Mouse (Mus musculus): ENCODE data around the gene Gm20388.
A peak's percentile ranks its signal among the peaks of the same experiment; 100 is the strongest.

The Gm20388 gene

DNA sequence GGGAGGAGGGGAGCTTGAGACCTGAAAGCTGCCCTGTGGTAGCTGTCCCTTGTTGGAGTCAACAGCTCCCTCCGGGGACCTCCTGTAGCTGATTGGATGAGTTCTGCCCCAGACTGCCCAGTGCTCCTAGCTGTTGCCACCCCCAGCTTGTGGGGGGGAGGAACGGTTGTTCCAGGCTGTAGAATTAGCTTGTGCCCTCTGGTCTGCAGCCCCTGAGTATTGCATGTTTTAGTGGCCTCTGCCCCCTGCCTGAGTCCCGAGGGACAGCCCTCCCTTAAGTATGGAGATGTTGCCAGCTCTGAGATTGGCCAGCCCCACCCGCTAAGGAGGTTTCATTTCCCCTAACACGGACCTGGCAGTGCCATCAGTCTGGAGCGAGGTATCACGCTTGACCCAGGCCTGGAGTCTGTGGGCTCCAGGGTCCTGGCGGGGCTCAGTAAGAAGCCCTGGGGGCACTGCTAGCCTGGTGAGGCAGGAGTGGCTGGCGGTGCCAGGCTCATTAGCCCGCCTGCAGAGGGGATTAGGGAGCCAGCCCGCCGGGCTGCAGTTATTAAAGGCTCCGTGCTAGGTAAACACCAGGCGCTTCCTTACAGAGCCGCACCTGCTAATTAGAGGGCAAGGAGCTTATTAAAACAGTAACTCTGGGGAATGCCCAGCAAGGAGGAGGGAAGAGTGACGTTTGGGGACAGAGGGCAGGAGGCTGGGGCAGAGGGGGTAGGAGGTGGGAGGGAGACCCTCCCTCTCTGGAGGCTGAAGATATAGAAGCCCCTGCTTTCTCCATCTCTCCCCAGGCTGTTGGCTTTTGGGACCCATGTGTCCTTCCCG, 424.8 kb downstream of the Gm20388 start:
- peak; percentile 73 for DNase-seq (ENCODE audit: extremely low spot score)

DNA sequence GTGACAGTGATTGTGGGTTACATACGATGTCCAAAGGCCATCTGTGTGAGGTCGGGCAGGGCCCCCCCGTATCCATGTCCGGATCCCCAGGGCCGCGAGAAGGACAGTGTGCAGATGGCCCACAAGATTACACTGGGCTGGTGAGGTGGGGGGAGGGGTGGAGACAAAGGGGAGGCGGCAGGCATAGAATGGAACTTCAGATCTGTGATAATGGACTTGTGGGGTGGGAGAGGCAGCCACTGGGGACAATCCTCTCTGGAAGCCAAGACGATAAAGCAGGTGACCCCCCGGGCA, 425.4 kb downstream of the Gm20388 start:
- DNase-seq (ENCODE audit: extremely low spot score), result peak; percentile 77

DNA sequence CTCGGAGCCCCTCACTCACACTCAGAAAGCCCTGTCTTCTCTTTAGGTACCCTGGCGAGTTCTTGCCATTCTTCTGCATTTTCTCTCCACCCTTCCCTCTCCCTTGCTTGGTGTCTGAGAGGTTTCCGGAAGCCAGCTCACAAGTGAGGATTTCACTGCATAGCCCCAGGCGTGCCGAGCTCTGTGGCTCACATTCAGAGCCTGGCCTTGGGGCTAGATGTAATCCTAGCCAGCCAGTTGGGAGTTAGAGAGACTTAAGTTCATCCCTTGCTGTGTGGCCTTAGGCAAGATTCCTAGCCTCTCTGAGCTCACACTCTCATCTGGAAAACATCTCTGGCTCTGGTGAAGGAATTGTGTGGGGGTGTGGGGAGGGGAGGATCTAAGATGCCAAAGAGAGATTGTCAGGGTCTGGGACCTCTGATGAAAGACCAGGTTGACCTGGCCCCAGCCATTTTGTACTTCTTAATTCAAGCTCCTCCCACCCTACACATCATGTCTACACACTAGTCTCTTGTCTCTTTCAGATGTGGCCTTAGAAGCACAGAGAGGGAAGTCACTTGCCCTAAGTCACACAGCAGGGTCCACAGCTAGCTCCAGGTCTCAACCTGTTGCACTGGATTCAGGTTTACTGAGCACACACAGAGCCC, 426.4 kb downstream of the Gm20388 start:
- DNase-seq (ENCODE audit: extremely low spot score), result no peak

DNA sequence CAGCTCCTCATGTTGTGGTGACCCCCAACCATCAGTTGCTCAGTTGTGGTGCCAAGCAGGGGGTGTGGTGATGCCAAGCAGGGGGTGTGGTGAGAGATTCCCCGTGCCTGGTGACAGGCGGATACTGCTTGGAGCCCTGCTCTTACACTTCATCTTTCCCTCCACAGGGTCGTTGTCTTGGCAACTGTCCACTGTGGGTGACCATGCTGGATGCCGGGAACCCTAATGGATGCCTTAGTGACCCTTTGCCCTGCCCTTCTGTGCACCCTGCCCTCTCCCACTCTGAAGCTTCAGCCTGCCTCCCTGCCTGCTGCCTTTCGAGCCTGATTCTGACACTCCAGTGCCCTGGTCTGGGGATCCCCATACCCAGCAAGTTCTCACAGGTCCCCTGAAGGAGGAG, 427.0 kb downstream of the Gm20388 start:
- DNase-seq (ENCODE audit: extremely low spot score), result no peak

DNA sequence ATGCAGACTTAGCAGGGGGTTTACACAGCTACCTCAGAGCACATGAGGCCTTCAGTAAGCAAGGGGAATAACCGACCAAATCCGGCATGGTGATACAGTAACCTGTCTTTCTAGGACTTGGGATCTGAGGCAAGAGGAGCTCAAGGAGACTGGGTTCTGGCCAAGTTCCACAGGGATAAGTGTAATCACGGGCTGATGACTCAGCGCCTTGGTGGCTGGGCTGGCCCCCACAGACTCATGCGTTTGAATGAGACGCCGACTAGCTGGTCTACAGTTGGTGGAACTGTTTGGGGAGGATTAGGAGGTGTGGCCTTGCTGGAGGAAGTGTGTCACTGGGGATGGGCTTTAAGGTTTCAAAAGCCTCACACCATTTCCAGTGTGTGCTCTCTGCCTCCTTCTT, 428.0 kb downstream of the Gm20388 start:
- DNase-seq (ENCODE audit: extremely low spot score), result no peak

DNA sequence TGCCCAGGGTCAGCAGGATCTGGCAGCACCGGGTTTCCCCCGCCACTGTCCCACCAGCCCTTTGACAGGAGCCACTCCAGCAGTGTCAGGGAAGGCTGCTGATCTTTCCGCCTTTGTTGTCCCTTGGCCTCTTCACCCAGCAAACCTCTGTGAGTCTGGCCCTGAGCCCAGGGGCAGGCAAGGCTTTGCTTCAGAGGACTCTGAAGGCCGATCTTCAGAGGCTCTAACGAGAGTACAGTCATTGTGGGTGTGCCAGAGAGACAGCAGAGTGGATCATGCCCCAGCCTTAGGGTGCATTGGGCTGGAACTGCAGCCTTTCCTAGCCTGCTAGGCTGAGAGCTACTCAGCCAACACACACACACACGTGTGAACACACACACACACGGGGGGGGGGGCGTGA, 429.1 kb downstream of the Gm20388 start:
- no peak for DNase-seq (ENCODE audit: extremely low spot score)

DNA sequence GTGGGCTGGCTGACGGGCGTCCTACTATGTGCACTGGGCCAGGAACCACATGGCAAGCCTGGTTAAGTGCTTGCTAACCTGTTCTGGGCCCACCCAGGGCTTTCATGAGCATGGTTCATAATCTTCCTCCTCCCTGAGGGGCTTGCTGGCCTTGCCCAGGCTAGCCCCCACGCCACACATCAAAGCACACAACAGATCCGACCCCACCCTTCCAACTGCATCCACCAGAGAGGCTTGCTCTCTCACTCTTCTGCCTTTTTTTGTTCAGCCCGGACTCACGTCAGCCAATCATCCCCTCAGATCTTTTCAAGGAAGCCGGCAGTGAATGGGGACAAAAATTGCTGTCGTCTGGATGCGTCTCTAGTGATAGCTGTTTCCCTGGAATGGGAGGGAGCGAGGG, 430.5 kb downstream of the Gm20388 start:
- DNase-seq (ENCODE audit: extremely low spot score), result no peak

DNA sequence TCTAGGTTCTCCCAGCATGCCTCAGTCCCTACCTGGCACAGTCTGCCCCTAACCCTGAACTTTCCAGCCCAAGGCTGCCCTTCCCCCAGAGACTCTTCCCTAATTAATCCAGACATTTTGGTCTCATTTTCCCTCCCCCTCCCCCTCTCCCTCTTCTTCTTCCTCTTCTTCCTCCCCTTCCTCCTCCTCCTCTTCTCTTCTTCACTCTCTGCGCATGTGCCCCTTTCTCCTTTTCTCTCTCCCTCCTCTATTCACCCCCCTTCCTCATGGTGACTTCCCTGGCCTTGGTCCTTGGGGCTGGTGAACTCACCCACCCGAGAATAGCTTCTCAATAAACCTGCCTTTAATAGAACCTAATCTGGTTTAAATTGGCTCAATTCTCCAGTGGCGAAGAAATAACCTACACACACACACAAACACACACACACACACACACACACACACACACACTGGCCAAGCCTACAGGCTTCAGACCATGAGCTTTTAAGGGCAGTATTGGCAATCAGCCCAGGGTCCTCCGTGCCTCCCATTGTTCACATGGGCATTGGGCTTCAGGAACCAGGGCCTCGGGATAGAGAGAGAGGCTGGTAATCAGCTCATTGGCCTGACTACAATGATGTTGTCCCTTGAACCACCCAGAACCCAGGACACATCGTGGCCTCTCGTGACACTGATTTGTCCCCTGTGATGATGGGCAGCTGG, 432.4 kb downstream of the Gm20388 start:
- no peak for DNase-seq (ENCODE audit: extremely low spot score)

DNA sequence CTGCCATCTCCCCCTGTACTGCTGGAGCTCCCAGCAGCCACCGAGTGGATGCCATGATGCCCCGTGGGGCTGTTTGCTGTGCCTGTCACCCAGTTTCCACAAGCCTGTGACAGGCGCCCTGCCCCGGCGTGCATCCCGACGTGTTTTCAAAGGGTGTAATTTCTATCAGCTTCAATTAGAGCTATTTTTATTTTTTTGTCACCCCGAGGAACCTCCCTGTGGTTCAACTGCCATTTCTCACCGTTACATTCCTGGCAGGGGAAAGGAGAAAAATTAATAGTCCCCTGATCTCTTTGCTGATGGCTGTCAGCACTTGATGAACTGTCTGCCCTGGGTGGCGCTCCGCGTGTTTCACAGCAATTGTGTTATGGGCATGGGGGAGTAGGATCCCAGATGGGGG, 432.9 kb downstream of the Gm20388 start:
- no peak for DNase-seq (ENCODE audit: extremely low spot score)

DNA sequence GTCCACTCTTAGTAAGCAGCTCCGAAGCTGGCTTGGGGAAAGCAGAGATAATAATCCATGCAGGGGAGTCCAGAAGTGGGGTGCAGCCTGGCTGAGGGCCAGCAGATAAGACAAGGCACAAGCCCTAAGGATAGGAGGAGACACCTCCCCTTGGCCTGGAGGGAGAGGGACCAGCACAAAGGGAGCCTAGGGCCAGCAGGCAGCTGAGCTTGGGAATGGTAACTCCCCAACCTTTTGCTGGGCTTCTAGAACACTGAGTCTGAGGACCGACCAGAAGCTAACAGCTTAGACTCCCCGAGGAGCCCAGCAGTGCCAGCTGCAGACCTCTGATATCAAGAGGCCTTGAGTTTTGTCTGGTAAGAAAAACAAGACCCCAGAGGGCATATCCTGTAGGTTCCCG, 433.5 kb downstream of the Gm20388 start:
- DNase-seq (ENCODE audit: extremely low spot score), result no peak

DNA sequence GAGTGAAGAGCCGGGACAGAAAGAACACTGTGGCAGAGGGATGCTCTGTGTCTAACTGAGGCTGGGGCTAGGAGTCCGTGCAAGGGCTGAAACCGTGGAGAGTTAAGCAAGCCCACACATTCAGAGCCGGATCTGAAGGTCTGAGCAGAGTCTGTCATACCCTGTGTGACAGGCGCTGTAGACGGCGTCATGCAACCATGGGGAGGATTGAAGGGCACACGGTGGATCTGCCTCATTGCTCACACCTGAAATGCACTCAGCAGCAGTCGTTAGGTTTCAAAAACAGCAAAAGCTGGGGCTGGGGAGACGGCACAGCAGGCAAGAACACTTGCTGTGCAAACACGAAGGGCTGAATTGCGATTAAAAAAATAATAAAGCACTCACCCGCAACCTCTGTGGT, 433.9 kb downstream of the Gm20388 start:
- no peak for DNase-seq (ENCODE audit: extremely low spot score)

DNA sequence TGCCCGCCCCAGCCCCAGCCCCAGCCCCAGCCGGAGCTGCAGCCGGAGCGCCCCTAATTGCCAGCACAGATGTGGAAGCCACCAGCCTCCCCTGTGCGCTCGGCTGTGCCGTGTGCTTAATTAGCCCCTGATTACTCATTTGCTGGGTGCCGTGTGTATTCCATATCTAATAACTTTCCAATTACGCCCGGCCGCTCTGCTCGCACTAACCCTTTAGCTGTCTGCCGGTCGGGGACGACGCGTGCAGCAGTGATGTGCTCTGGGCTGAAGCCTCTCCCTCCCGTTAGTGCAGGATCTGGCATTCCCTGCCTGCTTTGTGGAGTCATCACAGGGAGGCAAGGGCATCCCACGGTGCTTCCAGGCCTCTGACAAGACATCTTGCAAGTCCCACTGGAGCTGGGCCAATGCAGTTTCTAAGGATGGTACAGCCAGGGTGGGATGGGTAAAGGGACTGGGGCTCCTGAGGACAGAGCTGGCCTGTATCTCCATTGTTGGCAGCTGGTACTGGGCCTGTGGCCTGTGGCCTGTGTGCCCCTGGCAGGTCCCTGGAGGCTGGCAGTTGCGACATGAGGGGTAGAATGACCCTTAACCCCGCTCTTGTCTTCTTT, 437.2 kb downstream of the Gm20388 start:
- DNase-seq (ENCODE audit: extremely low spot score), result no peak

DNA sequence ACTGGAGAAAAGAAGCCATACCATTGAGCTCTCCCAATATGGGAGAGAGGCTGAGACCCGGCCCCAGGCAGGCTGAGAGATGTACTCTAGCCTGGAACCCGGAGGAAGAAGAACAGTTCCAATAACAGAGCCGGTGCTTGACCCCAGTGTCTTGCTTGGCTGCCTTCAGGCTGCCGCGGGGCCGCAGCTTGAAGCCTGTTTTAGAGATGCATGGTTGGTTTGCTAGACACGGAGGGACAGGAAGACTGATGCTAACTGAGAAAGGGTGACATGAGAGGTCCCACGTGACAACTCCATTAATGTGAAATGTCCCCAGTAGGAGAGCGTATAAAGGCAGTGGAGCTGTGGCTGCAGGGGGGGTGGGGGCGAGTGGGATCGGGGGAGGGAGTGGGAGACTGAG, 438.3 kb downstream of the Gm20388 start:
- DNase-seq (ENCODE audit: extremely low spot score), result no peak

DNA sequence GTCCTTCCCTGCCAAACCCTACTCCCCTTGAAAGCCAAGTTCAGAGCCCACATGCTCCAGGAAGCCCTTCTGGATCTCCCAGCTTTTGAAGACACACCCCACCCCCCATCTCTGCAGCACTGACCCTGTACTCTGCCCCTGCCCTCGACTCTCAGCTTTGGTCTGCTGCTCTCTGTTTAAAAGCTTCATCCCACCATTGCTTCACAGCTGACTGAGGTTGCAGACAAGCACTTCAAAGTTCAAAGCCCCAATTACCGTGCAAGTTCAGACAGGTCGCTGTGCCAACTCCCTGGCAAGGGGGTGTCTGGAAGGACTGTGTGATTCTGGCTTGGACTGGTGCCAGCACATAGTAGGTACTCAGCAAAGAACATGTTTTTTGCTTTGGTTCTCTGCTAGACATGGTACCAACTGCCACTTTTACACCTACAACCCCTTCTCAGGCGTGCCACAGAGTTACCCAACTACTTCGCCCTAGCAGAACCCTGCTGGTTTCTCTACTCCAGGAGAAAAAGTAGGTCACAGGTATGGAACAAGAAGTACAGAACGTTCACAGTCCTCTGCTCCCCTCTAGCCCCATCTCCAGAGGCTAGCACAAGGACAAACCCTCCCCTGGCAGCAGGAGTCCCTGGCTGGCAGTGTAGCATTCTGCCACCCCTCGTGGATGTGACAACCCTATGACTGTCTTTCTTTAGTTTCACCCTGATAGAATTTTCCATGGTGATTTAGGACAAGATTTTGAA, 440.9 kb downstream of the Gm20388 start:
- DNase-seq (ENCODE audit: extremely low spot score), result no peak

DNA sequence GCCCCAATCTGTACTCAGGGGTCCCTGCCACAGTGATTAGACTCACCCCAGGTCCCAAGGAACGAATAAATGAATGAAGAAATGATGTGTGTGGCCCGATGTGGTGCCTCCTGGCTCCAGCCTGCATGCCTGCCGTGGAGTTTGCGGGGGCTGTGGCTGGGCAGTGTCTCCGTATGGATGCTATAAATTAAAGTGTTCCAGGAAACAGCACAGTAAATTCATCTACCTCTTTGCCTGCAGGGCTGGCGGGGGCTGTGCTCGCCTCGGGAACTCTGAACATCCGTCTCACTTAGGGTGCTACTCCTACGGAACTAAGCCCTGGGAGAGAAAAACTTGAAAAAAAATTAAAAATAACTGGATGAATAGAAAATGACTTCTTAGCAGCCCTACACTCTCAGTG, 441.5 kb downstream of the Gm20388 start:
- DNase-seq (ENCODE audit: extremely low spot score), result no peak

DNA sequence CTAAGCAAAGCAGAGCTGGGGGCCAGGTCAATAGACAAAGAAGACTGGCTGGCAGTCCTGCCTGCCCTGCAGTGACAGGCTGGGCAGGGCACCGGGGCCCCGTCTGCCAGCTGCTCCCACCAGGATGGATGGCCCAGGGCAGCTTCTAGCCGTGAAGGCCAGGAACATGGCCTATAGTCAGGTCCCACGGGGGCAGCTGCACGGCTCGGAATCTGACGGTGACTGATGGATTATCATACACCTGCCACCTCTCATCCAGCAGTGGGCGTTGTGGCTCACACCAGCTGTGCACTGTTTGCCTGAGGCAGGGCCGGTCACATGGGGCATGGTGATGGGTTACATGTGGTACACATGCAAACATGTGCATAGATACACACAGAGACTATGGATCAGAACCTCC, 445.4 kb downstream of the Gm20388 start:
- no peak for DNase-seq (ENCODE audit: extremely low spot score)

DNA sequence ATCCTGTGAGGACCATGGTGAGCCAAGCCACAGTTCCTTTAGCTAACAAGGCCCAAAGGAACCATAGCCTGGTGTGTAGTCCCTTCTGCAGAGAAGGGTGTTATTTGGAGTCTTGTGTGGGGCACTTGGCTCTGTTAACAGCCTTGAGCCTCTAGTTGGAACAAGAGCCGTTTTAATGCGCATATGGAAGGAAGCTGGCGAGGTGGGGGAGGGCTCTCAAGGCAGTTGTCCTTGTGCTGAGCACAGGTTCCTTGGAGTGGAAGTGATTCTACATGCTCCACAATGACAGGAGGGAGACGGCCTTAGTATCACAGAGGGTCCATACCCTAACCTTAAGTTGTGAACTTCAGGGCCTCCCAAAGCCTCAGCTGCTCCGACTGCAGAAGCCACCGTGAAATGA, 446.9 kb downstream of the Gm20388 start:
- DNase-seq (ENCODE audit: extremely low spot score), result no peak

DNA sequence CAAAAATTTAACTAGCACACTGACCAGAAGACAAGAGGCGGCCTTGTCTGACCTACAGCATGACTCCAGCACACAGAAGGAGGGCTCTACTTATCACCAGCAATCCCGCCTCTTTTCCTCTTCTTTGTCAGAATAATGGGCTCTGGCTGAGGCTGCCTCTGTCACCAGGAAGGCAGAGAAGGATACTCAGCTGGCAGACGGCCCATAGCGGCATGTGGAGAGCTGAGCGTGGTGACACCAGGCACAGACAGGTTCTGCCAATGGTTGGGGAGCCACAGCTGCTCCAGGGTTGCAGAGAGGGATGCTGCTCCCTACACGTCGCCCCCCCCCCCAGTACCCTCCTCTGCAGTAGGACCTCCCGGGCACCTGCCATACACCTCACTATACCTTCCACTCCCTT, 450.7 kb downstream of the Gm20388 start:
- DNase-seq (ENCODE audit: extremely low spot score), result no peak

DNA sequence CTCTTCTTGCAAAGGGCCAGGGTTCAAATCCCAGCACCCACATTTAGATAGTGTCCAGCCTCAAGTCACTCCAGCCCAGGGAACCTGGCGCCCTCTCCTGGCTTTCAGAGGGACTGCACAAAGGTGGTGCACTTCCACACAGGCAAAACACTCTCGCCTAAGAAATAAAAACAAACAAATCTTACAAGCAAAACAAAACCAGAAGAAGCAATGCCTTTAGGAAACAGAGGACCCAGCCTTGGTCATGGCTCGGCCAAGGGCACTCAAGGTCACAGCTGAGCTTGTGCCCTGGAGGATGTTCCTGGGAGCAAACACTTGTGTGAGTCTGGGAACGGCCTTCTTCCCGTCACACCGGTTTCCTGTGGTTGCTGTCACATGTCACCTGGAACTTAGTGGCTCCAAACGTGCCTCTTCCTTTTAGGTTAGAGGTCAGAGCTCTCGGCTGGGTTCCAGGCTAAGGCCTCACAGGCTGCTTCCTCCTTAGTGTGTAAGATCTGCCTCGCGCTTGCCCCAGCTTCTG, 453.0 kb downstream of the Gm20388 start:
- peak; percentile 49 for DNase-seq (ENCODE audit: extremely low spot score)

DNA sequence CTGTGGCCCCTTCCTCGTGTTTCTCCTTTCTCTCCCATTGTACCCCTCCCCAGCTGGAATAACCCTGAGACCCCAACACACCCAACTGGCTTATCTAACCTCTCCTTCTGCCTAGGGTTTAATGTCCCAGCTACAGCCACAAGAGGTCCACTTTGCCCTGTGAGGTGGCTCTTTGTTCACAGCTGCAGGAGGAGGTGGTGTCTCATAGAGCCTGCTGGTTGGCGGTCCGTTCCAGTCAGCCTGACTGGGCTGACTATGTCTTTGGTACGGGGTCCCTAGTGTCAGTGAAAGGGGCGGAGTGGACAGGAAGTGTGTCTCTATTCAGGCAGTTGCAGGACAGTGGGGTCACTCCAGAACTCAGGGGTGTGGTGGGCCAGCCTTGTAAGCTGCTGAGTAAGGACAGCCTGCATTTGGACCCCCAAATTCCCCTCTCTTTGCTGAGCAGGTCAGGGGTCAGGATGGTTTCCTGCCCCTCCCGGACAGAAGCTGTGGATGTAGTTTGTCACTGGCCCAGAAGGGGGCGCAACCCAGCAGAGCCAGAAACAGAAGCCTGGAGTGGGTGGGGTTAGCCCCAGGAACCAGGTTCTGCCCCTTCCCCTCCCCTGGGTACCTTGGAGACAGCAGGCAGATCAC, 453.6 kb downstream of the Gm20388 start:
- DNase-seq (ENCODE audit: extremely low spot score), result no peak

DNA sequence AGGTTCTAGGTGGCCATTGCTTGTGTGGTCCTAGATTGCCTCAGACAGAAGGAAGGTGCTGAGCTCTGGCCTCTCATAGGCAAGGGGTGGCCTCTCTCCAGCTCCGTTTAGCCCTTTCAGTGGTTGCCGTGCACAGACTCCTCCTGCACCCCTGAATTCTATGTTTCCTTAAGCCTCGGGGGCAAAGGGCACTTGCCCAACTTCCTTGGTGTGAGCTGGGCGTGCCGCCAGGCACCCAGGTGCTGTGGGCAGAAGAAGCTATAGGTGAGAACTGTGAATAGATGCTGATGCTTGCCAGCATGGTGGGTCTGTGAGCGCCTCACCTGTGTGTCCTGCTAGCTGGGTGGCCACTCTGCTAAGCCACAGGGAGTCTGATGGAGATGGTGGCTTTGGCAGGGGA, 456.2 kb downstream of the Gm20388 start:
- no peak for DNase-seq (ENCODE audit: extremely low spot score)

All from embryo, embryonic 9.5 days (tissue).